Mouse (Mus musculus): Measurements from ENCODE around the gene Slc12a1.

DNA sequence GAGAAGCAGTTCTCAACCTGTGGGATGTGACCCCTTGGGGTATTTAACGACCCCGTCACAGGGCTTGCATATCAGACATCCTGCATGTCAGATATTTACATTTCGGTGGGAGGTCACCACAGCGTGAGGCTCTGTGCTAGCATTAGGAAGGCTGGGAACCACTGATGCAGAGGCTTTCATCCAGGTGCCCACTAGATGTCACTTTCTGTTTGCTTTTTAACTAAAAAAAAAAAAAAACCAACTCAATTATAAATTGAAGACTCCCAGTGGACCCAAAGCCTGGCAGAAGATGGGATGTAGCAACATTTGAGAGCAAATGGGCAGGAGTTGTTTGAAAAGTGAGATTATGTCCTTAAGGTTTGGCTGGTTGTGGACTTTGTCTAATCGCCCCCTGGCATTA lies 110.8 kb downstream of the Slc12a1 start:
- TF ChIP-seq CTCF (IDR thresholded peaks at IDR 0.05; ENCODE audit: low read depth, low read length): no peak
- TF ChIP-seq POLR2A (IDR thresholded peaks at IDR 0.05; ENCODE audit: borderline replicate concordance, low read depth, low read length): no peak

Data from bone marrow macrophage, adult 2 months (primary cell).